Mouse (Mus musculus) MEL (cell line): Measurements from ENCODE around the gene Dpep2nb. TPM values are rescaled to one million over a fixed set of nuclear protein-coding genes. Genes with fewer than 3 reads are reported as not detected.
"Not testable (repeated sequence)": the region's sequence is repeated elsewhere in the genome, so short reads cannot be mapped to it uniquely, and the experiment has no call there.

ENCODE experiments used
- DNase-seq: peaks from one replicate; pipeline ENCODE4 v3.0.0; 2011; ENCODE audit warnings: low read depth, low spot score
- H3K27ac ChIP-seq: 2 replicates; pipeline ENCODE4 v1.5.1; 2012; ENCODE audit warnings: low read depth, mild to moderate bottlenecking, control low read depth, low read length, moderate library complexity; ENCODE audit not compliant: control insufficient read depth
- H3K27me3 ChIP-seq, 2 experiments: fragments of 150-350 bp in 1 of 2; sonication (generic) in 1 of 2; 2 replicates each; pipeline ENCODE4 v1.6.1; 2012; ENCODE audit warnings: low read length in 2 of 2, mild to moderate bottlenecking in 2 of 2, improper control_type of control experiment in 1 of 2, moderate library complexity in 1 of 2; ENCODE audit not compliant: insufficient read depth in 2 of 2, control insufficient read depth in 1 of 2
- H3K36me3 ChIP-seq, 2 experiments: 2 replicates each; pipeline ENCODE4 v1.6.1; 2012 to 2014; ENCODE audit warnings: low read length in 2 of 2, improper control_type of control experiment in 1 of 2, inconsistent platforms in 1 of 2, mild to moderate bottlenecking in 1 of 2; ENCODE audit not compliant: insufficient read depth in 2 of 2, control insufficient read depth in 1 of 2
- H3K4me1 ChIP-seq, 2 experiments: fragments of 150-350 bp in 1 of 2; sonication (generic) in 1 of 2; 2 replicates each; pipeline ENCODE4 v1.6.1; 2012; ENCODE audit warnings: low read length in 2 of 2, improper control_type of control experiment in 1 of 2, mild to moderate bottlenecking in 1 of 2; ENCODE audit not compliant: insufficient read depth in 2 of 2, control insufficient read depth in 1 of 2
- H3K4me3 ChIP-seq, 2 experiments: fragments of 150-350 bp in 1 of 2; sonication (generic) in 1 of 2; 2 replicates each; pipeline ENCODE4 v1.5.1; 2012; ENCODE audit warnings: low read depth in 2 of 2, low read length in 2 of 2, mild to moderate bottlenecking in 2 of 2, moderate library complexity in 2 of 2, control low read depth in 1 of 2, improper control_type of control experiment in 1 of 2; ENCODE audit not compliant: control insufficient read depth in 1 of 2, insufficient read depth in 1 of 2
- H3K79me2 ChIP-seq: 2 replicates; pipeline ENCODE4 v1.6.1; 2012; ENCODE audit warnings: mild to moderate bottlenecking, low read length, moderate library complexity; ENCODE audit not compliant: control insufficient read depth, poor library complexity, insufficient read depth
- H3K9ac ChIP-seq: 2 replicates; pipeline ENCODE4 v1.6.1; 2012; ENCODE audit warnings: low read depth, mild to moderate bottlenecking, control low read depth, low read length, moderate library complexity; ENCODE audit not compliant: control insufficient read depth, poor library complexity, severe bottlenecking
- H3K9me3 ChIP-seq: fragments of 150-350 bp; sonication (generic); replicated peaks from 2 replicates; pipeline ENCODE4 v1.6.1; 2012; ENCODE audit warnings: mild to moderate bottlenecking, low read length, improper control_type of control experiment, moderate library complexity; ENCODE audit not compliant: insufficient read depth
- CTCF ChIP-seq, 3 experiments: IDR thresholded peaks in 2 of 3; conservative IDR thresholded peaks in 1 of 3; 2 replicates each; pipeline ENCODE4 v1.5.1; 2011 to 2012; ENCODE audit warnings: low read length in 3 of 3, low read depth in 2 of 3, mild to moderate bottlenecking in 2 of 3, improper control_type of control experiment in 1 of 3, inconsistent platforms in 1 of 3, mixed read lengths in 1 of 3, moderate library complexity in 1 of 3; ENCODE audit not compliant: control insufficient read depth in 1 of 3, insufficient read depth in 1 of 3, poor library complexity in 1 of 3, severe bottlenecking in 1 of 3
- ELF1 ChIP-seq: IDR thresholded peaks from 2 replicates; pipeline ENCODE4 v1.6.1; 2014; ENCODE audit warnings: low read depth, mild to moderate bottlenecking, inconsistent platforms, low read length, improper control_type of control experiment, moderate library complexity
- KAT2A ChIP-seq: conservative IDR thresholded peaks from 2 replicates; pipeline ENCODE4 v1.6.1; 2012; ENCODE audit warnings: low read depth, low read length, improper control_type of control experiment, inconsistent platforms
- MAFK ChIP-seq: IDR thresholded peaks from 2 replicates; pipeline ENCODE4 v1.6.1; 2011; ENCODE audit warnings: low read depth, mild to moderate bottlenecking, low read length, improper control_type of control experiment, borderline replicate concordance
- MXI1 ChIP-seq: IDR thresholded peaks from 2 replicates; pipeline ENCODE4 v1.6.1; 2011; ENCODE audit warnings: mild to moderate bottlenecking, low read depth, low read length, improper control_type of control experiment
- MYB ChIP-seq: IDR thresholded peaks from 2 replicates; pipeline ENCODE4 v1.6.1; 2011; ENCODE audit warnings: mild to moderate bottlenecking, low read depth, low read length, improper control_type of control experiment
- MYC ChIP-seq: IDR thresholded peaks from 2 replicates; pipeline ENCODE4 v1.6.1; 2011; ENCODE audit warnings: low read depth, mild to moderate bottlenecking, low read length, improper control_type of control experiment, moderate library complexity
- NRF1 ChIP-seq: IDR thresholded peaks from 2 replicates; pipeline ENCODE4 v1.6.1; 2014; ENCODE audit warnings: low read depth, mild to moderate bottlenecking, inconsistent platforms, low read length, improper control_type of control experiment, moderate library complexity; ENCODE audit not compliant: poor library complexity, insufficient read depth, severe bottlenecking
- POLR2A ChIP-seq, 2 experiments: IDR thresholded peaks; 2 replicates each; pipeline ENCODE4 v1.6.1; 2011 to 2012; ENCODE audit warnings: low read length in 2 of 2, mild to moderate bottlenecking in 2 of 2, control low read depth in 1 of 2, improper control_type of control experiment in 1 of 2, low read depth in 1 of 2, moderate library complexity in 1 of 2; ENCODE audit not compliant: control insufficient read depth in 1 of 2, insufficient read depth in 1 of 2, poor library complexity in 1 of 2
- RAD21 ChIP-seq: IDR thresholded peaks from 2 replicates; pipeline ENCODE4 v1.6.1; 2011; ENCODE audit warnings: mild to moderate bottlenecking, low read depth, low read length, improper control_type of control experiment
- SIN3A ChIP-seq: IDR thresholded peaks from 2 replicates; pipeline ENCODE4 v1.6.1; 2012; ENCODE audit warnings: low read length, improper control_type of control experiment, inconsistent platforms
- SMC3 ChIP-seq: IDR thresholded peaks from 2 replicates; pipeline ENCODE4 v1.6.1; 2011; ENCODE audit warnings: low read depth, low read length, improper control_type of control experiment
- ZC3H11A ChIP-seq: IDR thresholded peaks from 2 replicates; pipeline ENCODE4 v1.6.1; 2012; ENCODE audit warnings: low read depth, mild to moderate bottlenecking, inconsistent platforms, low read length, improper control_type of control experiment
- polyA plus RNA-seq, 2 experiments: library from polyadenylated mRNA; stranded (reverse) in 1 of 2; unstranded in 1 of 2; fragments of >175 nt in 1 of 2; fragments of >200 nt in 1 of 2; gene quantifications; 2 replicates each; pipeline versions ENCODE4 v1.2.1 to v1.2.4; 2012; ENCODE audit warnings: low replicate concordance in 2 of 2, low read depth in 1 of 2; ENCODE audit not compliant: insufficient read length in 2 of 2, insufficient read depth in 1 of 2, missing spikeins in 1 of 2
- total RNA-seq: library from RNA; depleted of rRNA; stranded (reverse); fragments of 300-350 nt; gene quantifications from 2 replicates; pipeline ENCODE4 v1.2.3, GENCODE M21; 2012

Gene Dpep2nb
- total and polyA plus RNA-seq, 3 experiments: 0.14 TPM; not detected in 2

DNA sequence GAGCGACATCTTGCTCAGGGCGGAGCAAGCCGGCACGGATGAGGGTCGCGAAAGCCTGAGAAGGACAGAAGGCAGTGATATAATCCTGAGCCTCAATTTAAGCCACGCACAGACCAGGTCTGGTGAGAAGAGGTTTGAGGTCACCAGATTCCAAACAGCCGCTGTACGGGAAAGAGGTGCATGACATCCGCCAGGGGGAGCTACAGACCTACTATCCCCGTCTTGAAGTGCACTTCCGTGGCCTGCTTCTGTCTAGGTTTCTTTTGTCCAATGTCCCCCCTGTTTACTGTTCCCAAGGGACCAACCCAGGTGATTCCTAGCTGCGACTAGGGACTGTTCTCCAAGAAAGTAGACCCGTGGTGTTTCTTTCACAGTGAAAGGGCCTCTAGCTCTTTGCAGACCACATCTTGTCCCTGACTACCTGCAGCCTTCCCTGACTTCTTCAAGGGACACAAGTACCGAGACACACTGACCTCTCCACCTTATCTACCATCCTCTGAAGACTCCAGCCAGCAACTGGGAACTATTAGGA, 14.9 kb downstream of the Dpep2nb start, which contains the start of gene Dus2 (continued):
- TF ChIP-seq MYB (no peak), KAT2A (no peak)

DNA sequence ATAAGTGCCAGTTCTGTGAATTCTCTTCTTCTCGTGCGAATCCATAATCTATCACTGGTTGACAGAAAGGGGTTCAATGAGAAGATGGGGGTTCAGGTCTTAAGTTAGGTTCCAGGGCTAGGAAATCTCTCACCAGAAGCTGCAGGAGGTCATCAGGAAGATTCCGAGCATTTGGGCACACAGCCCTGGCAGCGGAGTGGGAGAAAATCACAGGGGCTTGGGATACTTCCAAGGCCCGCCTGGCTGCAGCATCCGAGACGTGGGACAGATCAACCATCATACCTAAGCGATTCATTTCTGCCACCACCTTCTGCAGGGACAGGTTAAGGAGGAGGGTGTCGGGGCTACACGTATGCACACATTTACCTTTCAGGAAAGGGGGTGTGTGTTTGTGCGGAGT, 17.2 kb downstream of the Dpep2nb start:
- Histone ChIP-seq H3K36me3 (no peaks in the 10 kb centered on the region), H3K4me3 (no peak overlapping the region), H3K27me3 (no peaks in the 10 kb centered on the region), H3K9me3 (no peaks in the 10 kb centered on the region), H3K79me2 (no peaks in the 10 kb centered on the region), H3K27ac (no peak overlapping the region), H3K4me1 (peaks cover 0 to 5% of the 10 kb centered on the region in 2 experiments; a peak in 1 of 4 replicates), H3K9ac (no peak overlapping the region)
- TF ChIP-seq MAFK (no peak), SIN3A (no peak)
- no peak for DNase-seq

DNA sequence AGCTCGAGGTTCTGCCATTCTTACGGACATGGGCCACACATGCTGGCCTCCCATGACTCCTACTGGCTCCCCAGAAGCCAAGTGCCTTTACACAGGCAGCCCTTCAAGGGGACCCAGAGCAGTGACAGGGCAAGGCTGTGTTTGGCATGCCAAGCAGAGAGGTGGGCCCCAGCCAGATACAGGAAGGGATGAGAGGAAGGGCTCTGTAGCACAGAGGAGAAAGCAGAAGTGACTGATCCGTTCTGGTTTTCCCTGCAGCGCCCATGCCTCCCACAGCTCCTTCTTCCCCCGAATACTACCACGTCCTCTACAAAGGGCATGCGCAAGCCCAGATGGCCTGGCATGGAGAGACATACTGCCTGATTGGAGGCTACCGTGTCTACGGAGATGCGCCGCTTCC, 22.4 kb downstream of the Dpep2nb start:
- Histone ChIP-seq H3K9ac (peak overlapping the region; percentile 59), H3K4me1 (peaks cover 3 to 10% of the 10 kb centered on the region in 2 experiments; a peak in 3 of 4 replicates), H3K4me3 (peak overlapping the region; percentile 18 to 30)
- 0 out of 4 replicates have a peak, but pooled peaks of 1 of the 2 experiments have one; percentile 30 for TF ChIP-seq POLR2A (IDR thresholded peaks at IDR 0.05; ENCODE audit: control insufficient read depth in 1 of 2, insufficient read depth in 1 of 2, low read depth in 1 of 2, low read length in 2 of 2, poor library complexity in 1 of 2)
- peak; percentile 62 for TF ChIP-seq NRF1
- TF ChIP-seq, all 39 proteins: peak for 2; not testable (repeated sequence) for 37
- H3K79me2 ChIP-seq, H3K9me3 ChIP-seq, H3K27me3 ChIP-seq, H3K36me3 ChIP-seq: not testable (repeated sequence)
- peak overlapping the region; percentile 27 for H3K27ac ChIP-seq
- peak; percentile 78 for DNase-seq

DNA sequence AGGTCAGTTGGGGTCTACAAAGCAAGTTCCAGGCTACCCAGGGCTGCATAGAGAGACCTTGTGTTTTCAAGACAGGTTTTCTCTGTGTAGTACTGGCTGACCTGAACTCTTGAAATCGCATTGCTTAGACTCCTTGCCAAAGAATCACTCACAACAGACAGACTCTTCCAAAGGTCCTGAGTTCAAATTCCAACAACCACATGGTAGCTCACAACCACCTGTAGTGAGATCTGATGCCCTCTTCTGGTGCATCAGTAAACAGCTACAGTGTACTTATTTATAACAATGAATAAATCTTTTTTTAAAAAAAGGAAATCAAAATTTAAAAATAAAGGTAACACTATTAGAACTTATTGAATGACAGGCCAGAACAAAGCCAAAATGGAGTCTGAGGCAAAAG, 24.6 kb downstream of the Dpep2nb start:
- Histone ChIP-seq H3K79me2 (no peaks in the 10 kb centered on the region), H3K36me3 (peaks cover 0 to 5% of the 10 kb centered on the region in 2 experiments; a peak in 2 of 4 replicates), H3K27me3 (no peaks in the 10 kb centered on the region), H3K9me3 (no peaks in the 10 kb centered on the region), H3K27ac (no peak overlapping the region), H3K4me1 (peaks cover 3 to 10% of the 10 kb centered on the region in 2 experiments; a peak in 3 of 4 replicates), H3K4me3 (no peak overlapping the region), H3K9ac (no peak overlapping the region)
- no peak for DNase-seq
- TF ChIP-seq MXI1: no peak
- peak; percentile 11; the same call in 1 of the 2 replicates for TF ChIP-seq ZC3H11A
- peak; percentile 35 for TF ChIP-seq SMC3
- no peak for TF ChIP-seq ELF1
- TF ChIP-seq CTCF (IDR thresholded peaks at IDR 0.05 in 2 of 3, conservative IDR thresholded peaks at IDR 0.05 in 1 of 3; ENCODE audit: control insufficient read depth in 1 of 3, insufficient read depth in 1 of 3, low read depth in 2 of 3, low read length in 3 of 3, poor library complexity in 1 of 3, severe bottlenecking in 1 of 3): peak in 1 of 3 experiments; percentile 35; a peak in 2 of 6 replicates
- TF ChIP-seq RAD21: peak; percentile 18; the same call in 1 of the 2 replicates
- 0 out of 2 replicates have a peak, but pooled peaks have one; percentile 28 for TF ChIP-seq MYC
